Mouse (Mus musculus) R1 (cell line): ENCODE data around the gene Mettl7a3.
A peak's percentile ranks its signal among the peaks of the same experiment; 100 is the strongest.
"Not testable (repeated sequence)": the region's sequence is repeated elsewhere in the genome, so short reads cannot be mapped to it uniquely, and the experiment has no call there.

ENCODE experiments used
- DNase-seq: peaks from one replicate; pipeline ENCODE4 v3.0.0-alpha.2; 2018; ENCODE audit warnings: low read depth, low spot score

Mettl7a3 gene

DNA sequence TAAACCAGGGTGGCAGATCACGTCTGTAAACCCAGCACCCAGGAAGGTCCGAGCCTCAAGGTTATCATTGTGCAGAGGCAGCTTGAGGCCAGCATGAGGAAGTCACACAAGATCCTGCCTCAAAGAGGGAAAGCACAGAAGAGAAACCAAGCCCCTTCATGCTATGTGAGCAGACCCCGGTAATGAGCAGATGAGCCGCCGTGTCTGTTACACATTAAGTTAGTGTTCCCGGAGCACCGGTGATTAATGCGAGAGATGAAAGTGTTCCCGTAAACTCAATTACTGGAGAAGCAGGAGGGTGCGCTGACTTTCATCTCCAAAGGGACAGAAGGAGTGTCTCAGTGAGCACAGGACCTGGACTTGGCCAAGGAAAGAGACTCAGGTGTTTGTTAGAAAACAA lies 5.4 kb upstream of the Mettl7a3 start:
- not testable (repeated sequence) for DNase-seq

DNA sequence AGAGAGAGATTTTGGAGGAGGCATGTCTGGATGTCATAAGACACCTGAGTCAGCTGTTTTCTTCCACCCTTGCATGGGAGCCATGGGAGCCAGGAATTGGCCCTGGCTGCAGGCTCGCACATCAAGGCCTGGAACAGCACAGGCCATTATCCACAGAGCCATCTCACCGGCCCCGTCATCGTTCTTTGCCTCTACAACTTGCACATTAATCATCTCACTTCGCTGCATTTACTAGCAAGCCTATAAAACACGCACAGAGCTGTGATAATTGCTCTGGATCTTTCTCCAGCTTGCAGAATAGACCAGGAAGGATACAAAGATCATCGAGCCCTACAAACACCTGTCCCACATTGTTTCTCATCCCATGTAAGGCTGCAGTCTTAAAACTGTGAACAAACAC lies 4.0 kb upstream of the Mettl7a3 start:
- DNase-seq, result no peak

- not testable (repeated sequence) for DNase-seq
Observed at GRCm38 (mm10) chr15:100332077-100332961, 2.4 kb upstream of the Mettl7a3 start.

DNA sequence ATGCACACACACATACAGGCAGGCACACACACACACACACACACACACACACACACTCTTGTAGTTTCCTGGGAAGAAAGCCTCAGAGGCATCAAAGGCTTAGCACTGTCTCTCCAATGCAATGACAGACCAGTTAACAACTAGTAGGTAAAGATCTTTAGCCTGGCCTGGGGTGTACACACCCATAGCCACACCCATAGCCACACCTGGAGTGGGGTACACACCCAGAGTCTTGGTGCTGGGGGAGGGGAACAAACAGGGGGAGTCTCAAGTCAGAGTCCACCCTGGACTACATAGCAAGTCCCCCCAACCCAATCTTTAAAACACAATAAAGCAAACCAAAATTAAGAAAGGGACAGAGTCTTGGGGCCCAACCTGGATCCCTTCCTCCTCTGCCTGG lies 2.6 kb downstream of the Mettl7a3 start:
- not testable (repeated sequence) for DNase-seq

DNA sequence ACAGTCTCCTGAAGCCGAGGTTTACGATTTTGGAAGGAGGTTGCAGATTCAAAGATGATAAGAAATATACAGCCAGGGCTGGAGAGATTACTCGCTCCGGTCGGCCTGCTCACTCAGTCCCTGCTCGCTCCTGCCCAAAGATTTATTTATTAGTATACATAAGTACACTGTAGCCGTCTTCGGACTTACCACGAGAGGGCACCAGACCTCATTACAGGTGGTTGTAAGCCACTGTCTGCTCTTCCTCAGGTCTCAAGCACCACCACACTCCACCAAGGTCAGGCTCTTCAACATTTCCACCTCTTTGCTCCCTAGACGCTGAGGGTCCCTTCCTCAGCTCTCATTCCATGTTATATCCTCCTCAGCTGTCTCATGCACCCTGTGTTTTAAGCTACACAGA lies 3.1 kb downstream of the Mettl7a3 start:
- DNase-seq, result peak; percentile 54

DNA sequence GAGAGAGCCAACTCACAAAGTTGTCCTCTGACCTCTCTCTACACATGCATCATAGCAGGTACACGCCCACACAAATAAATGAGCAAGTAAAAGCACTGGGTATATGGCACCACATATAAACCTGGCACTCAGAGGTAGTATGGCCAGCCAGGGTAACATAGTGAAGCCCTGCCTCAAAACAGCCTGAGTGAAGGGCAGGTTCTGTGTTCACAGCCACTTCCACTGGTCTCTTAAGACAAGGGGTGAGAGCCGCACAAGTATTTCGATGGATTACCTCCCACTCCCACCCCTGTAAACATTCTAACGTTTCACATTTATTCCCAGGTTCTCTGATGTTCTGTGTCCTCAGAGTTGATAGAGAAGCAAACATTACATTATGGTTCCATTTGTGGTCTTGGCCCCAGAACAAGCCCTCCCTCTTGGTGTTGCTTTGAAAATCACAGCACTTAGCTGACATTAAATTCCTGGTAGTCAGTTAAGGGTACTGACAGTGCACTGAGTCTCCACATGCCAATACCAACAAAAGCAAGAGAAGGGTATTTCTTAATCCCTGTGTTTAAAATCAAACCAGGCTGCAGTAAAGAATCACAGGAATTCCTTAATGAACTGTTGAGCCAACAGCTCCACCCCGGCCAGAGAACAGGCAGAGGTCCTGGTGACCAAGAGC lies 6.7 kb downstream of the Mettl7a3 start:
- DNase-seq, result not testable (repeated sequence)

DNA sequence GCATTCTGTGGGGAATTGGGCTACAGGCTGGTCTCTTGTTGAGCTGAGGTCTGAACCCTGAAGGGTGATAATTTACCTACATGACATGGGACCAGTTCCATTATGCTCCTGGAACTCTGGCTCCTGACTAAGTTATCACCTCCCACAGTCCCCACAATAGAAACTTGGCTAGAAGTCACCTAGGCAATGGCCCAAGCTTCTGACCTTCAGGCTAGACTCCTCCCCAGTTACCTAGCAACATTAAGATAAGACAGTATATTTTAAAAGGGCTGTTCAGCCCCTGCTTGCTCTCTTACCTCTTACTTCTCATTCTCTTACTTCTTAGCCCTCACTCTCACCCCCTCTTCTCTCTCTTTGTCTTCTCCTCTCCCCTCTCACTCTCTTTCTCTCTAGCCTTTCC lies 10.8 kb downstream of the Mettl7a3 start:
- no peak for DNase-seq

GRCm38 (mm10) chr15:100346761-100347160 lies 12.0 kb downstream of the Mettl7a3 start:
- peak; percentile 68 for DNase-seq

- no peak for DNase-seq
Observed at GRCm38 (mm10) chr15:100349496-100349895, 14.8 kb downstream of the Mettl7a3 start.

GRCm38 (mm10) chr15:100351501-100352060 lies 16.9 kb downstream of the Mettl7a3 start:
- DNase-seq, result no peak

DNA sequence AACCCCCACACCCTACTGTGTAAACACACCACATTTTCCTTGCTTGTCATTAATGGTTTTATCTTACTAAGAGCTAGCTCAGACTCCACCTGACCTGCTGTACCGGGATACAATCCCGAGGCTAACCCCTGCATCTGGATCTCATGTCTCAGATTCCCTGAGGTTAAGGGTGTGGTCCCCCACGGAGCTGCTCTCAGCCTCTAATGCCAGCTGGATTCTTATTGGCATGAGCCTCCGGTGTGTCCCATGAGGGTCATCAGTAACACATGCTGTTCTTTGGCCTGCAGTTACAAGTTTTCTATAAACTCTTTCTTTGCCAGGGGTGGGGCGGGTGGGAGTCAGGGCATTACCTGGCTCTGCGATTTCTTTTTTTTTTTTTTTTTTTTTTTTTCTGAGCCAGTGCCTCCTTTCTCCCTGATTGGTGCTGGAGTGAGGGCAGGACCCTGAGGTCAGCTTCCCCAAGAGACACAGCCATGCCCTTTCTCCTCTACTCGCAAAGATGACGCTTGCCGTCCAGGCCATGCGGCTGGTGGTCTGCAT lies 18.1 kb downstream of the Mettl7a3 start, which contains the start of the genes Methig1 and Mettl7a2:
Gene Methig1, plus strand, starts transcription at position 439 of the 540 bp plus-strand sequence.
Gene Mettl7a2, plus strand, starts transcription at position 490 of the 540 bp plus-strand sequence.
- DNase-seq, result no peak

DNA sequence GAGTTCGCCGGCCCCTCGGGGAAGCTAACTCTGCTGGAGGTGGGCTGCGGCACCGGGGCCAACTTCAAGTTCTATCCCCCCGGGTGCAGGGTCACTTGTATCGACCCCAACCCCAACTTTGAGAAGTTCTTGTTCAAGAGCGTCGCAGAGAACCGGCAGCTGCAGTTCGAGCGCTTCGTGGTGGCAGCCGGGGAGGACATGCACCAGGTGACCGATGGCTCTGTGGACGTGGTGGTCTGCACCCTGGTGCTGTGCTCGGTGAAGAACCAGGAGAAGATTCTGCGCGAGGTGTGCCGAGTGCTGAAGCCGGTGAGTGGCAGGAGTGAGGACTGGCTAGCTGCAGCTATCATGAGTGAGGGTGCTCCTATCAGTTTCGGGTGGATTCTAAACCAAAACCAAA lies 18.7 kb downstream of the Mettl7a3 start:
- DNase-seq, result not testable (repeated sequence)

- no peak for DNase-seq
Observed at GRCm38 (mm10) chr15:100355876-100356275, 21.1 kb downstream of the Mettl7a3 start.

DNA sequence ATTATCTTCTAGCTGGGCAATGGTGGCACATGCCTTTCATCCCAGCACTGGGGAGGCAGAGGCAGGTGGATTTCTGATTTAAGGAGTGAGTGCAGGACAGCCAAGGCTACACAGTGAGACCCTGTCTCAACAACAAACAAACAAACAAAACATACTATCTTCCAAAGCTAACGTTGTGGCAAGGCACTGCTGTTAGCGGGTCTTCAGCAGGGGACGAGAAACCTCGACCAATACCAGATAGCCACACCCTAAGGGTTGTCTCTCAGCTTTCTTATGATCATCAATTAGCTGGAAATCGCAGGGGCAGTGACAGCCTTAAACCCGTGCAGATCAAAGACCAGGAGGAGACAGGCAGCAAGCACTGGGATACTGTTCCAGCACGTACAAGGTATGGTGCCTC lies 29.5 kb downstream of the Mettl7a3 start, which contains the start of gene Higd1c:
Gene Higd1c, plus strand, starts transcription at position 301 of the 400 bp plus-strand sequence.
- no peak for DNase-seq

- DNase-seq, result not testable (repeated sequence)
Observed at GRCm38 (mm10) chr15:100365967-100366366, 31.2 kb downstream of the Mettl7a3 start.

DNA sequence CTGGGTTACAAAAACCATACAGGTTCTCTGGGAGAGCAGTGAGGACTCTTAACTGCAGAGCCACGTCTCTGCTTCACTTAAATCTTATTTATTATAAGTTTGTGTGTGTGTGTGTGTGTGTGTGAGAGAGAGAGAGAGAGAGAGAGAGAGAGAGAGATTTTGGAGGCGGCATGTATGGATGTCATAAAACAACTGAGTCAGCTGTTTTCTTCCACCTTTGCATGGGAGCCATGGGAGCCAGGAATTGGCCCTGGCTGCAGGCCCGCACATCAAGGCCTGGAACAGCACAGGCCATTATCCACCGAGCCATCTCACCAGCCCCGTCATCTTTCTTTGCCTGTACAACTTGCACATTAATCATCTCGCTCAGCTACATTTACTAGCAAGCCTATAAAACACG lies 32.4 kb downstream of the Mettl7a3 start:
- DNase-seq, result no peak

GRCm38 (mm10) chr15:100375066-100375465 lies 40.3 kb downstream of the Mettl7a3 start:
- peak; percentile 77 for DNase-seq

- DNase-seq, result not testable (repeated sequence)
Observed at GRCm38 (mm10) chr15:100377847-100378505, 43.2 kb downstream of the Mettl7a3 start.

- no peak for DNase-seq
Observed at GRCm38 (mm10) chr15:100379658-100380057, 44.9 kb downstream of the Mettl7a3 start.

- no peak for DNase-seq
Observed at GRCm38 (mm10) chr15:100380104-100380503, 45.4 kb downstream of the Mettl7a3 start.

- DNase-seq, result no peak
Observed at GRCm38 (mm10) chr15:100385705-100386104, 51.0 kb downstream of the Mettl7a3 start.
